Mouse (Mus musculus) ovary, adult 18-20 months (tissue): ENCODE results near the gene Gm20683.
A peak's percentile ranks its signal among the peaks of the same experiment; 100 is the strongest.

Experiments used
- DNase-seq: peaks from one replicate; pipeline ENCODE4 v3.0.0; 2022; ENCODE audit warnings: low spot score, mixed read lengths

The Gm20683 gene

GRCm38 (mm10) chr17:25841117-25841880, at the start of gene Gm20683:
Gene Gm20683, minus strand, starts transcription at chr17:25841763.
- DNase-seq, result no peak

DNA sequence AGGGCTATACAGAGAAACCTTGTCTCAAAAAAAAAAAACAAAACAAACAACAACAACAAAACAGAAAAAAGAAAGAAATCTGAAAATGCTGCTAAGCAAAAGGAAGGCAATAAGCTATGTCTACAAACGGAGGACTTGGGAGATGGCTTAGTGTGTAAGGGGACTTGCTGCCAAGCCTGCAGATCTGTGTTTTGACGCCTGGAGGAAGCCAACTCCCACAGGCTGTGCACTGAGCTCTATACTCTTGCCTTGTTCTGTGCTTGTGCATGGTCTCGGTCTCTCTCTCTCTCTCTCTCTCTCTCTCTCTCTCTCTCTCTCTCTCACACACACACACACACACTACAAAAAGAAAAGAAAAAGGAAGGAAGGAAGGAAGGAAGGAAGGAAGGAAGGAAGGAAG, 47.3 kb upstream of the Gm20683 start:
- DNase-seq, result no peak

GRCm38 (mm10) chr17:25887467-25887866, 45.9 kb upstream of the Gm20683 start:
- DNase-seq, result no peak

GRCm38 (mm10) chr17:25886806-25887205, 45.2 kb upstream of the Gm20683 start:
- no peak for DNase-seq

- DNase-seq, result no peak
Measured at GRCm38 (mm10) chr17:25885636-25886035, 44.1 kb upstream of the Gm20683 start.

- DNase-seq, result no peak
Measured at GRCm38 (mm10) chr17:25883824-25884223, 42.3 kb upstream of the Gm20683 start.

DNA sequence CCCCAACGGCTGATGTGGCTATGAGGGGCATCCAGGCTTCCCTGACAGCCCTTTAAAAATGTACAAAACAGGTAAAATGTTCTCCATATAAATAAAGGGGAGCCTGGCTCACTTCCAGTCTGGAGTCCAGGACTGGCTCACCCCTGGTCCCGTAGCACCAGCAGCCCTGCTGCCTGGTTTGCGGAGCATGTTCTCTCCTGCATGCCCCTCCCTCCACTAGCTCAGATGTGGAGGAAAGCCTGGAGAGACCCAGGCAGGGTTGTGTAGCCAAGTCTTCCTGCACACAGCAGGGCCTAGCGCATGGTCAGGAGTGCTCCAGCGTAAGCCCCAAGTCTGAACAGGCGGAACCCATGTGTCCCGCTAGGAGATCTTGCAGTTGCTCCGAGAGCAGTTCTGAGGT, 41.7 kb upstream of the Gm20683 start:
- DNase-seq, result no peak

GRCm38 (mm10) chr17:25882306-25882705, 40.7 kb upstream of the Gm20683 start:
- DNase-seq, result no peak

DNA sequence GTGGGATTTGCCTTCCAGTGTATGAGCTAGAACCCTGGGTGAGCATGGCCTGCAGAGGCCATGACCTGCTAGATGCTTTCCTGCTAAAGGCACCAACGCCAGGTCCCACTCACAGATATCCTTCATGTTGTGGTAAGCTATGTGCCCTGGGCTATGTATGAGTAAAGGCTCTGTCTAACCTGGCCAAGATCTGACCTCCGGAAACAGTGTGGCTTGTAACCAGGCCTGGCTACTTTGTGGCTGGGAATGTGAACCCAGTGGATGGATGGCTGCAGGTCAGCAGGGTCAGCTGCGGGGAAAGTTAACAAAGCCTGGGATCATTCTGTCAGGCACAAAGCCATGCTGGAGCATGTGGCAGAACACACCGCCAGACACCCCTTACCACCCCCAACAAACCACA, 40.1 kb upstream of the Gm20683 start:
- no peak for DNase-seq

DNA sequence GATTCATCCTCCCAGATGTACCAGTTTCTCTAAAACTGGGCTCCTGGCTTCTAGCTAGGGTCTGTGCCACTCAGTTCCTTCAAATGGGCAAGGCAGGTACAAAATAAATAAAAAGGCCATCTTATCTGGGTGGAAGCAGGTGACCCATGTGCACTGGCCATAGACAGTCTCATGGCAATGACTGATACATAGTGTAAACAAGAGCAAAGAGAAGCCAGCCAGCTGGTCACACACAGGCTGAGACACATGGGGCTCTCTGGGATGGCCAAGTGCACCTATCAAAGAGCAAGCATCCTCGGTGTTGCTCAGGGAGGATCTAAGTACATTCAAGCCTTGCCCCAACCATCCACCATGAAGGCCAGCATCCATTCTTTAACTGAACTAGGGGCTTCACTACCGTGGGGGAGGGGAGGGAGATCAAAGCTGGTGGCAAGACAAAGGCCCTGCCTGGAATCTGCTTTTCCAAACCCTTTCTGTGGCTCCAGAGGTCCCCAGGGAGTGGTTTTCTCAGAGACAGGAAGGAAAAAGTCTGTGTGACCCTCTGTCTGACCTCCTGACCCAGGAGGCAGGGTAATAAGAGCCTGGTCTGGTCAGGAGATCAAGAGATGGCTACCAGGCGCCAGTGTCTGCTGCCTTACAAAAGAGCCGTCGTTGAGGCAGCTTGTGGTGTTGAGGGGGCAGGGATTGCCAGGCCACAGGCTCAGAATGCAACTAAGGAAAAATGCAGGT, 39.5 kb upstream of the Gm20683 start:
- no peak for DNase-seq

DNA sequence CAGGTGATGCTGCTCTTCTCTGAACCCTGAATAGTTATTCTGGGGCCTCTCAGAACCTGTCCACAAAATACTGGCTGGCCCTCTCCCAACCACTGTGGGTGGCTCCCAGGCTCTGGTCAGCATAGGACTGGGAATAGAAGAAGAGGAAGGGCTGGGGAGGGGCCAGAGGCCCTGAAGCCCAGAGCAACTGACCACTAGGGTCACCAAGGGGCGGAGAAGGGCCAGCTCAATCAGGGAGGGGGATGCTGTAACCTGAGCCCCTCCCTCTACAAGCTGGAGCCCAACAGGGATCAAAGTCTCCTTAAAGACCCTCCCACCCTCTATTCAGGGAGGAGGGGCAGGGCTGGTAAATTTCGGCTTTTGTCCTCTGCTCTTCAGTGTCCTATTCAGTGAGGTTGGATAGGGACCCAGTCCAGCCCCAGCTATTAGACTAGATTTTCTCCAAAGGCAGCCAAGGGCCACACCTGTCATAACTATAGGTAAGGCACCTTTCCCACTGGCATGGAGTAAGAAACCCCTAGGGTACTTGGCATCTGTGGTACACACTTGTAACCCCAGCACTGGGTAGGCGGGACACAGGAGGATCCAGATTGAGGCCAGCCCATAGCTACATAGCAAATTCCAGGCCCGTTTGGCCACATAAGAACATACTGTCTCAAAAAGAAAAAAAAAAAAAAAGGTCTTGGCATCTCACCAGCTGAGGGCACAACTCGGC, 38.8 kb upstream of the Gm20683 start, which contains the start of gene Wfikkn1:
Wfikkn1 (minus strand) TSS at position 663 of the 715 bp plus-strand sequence.
- DNase-seq, result no peak

DNA sequence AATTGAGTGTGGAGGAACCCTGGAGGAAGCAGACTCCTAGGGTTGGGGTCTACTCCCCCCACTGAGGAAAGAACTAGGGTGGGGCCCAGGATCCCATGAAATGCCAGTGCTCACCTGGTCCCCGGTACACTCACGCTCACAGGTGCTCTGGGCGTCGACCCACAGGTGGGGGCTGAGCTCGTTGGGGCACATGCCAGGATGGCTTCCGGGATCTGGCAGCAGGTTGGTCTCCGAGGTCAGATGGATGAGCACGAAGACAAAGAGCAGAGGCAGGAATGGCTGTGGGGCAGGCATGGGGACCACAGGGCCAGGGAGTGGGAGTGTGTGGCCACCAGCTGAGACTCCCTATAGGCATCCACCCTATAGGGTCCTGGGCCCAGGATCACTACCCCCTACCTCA, 38.2 kb upstream of the Gm20683 start:
- no peak for DNase-seq

DNA sequence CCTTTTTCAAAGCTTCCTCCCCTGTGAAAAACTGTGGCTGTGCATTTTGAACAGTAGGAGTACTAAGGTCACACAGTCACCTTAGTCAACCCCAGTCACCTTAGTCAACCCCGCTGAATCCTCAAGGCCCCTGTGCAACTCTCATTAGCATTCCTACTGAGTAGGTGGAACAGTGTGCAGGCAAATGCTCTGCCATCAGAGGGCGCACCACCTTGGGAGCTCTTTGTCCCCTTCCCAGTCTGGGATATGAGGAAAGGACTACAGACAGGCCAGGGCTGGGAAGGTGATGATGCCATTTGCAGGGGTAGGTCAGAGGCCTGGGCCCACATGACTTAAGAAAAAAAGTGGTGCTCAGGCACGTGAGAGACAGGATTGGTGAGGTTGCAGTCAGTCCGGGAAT, 37.7 kb upstream of the Gm20683 start:
- no peak for DNase-seq

DNA sequence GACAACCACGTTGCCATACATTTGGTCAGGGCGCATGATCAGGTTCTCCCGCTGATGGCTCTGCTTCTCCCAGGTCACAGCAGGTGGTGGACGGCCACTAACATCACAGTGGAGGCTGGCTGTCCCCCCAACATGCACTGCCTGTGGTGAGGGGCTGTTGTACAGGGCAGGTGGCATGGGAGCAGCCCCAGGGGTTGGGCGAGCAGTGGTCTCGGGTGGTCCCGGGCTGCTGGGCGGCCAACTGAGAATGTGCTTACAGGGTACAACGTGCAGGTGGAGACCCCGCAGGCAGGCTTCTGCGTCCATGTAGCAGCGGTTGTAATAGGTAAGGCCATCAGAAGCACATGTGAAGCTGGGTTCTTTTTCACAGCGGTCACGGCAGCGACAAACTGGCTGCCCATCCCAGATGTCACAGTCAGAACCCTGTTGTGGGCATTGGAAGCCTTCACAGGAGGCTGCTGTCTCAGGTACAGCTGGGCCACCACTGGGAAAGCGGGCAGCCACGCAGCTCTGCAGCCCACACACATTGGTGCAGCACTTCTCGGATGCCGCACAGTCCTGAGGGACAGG, 37.1 kb upstream of the Gm20683 start:
- DNase-seq, result no peak

DNA sequence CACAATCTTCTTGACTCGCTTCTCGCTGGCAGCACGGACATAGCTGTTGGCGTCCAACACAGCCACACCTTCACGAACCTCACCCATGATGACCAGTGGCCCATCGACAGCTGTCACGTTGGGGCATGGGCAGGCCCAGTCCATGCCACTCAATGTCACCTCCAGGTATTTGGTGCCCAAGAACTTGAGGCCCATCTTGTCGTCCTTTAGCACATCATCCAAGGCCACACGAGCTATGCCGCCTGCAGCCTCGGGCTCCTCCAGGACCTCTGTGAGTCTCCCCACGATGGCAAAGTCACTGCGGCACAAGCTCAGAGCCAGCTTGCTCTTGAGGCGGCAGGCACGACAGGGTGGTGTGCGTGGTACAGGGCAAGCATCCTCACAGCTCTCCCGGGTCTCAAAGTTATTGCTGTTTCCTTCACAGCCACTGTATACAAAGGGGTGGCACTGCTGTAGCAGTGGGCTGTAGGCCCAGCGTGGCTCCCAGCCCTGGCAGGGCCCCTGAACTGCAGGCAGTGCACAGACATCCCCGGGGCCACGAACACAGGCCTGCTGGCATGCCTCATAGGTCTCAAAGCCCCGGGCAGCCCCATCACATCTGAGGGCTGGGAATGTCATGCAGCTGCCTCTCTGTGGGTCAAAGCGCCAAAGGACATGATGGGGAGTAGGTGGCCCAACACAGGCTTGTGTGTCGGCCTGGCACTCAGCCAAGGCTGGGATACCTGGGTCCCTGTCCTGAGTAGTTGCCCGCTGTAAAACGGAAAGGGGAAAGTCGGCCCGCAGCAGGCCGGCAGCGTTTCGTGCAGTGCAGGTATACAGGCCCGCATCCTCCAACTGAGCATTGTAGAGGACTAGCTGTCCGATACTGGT, 36.4 kb upstream of the Gm20683 start:
- no peak for DNase-seq

- no peak for DNase-seq
Measured at GRCm38 (mm10) chr17:25877025-25877424, 35.5 kb upstream of the Gm20683 start.

DNA sequence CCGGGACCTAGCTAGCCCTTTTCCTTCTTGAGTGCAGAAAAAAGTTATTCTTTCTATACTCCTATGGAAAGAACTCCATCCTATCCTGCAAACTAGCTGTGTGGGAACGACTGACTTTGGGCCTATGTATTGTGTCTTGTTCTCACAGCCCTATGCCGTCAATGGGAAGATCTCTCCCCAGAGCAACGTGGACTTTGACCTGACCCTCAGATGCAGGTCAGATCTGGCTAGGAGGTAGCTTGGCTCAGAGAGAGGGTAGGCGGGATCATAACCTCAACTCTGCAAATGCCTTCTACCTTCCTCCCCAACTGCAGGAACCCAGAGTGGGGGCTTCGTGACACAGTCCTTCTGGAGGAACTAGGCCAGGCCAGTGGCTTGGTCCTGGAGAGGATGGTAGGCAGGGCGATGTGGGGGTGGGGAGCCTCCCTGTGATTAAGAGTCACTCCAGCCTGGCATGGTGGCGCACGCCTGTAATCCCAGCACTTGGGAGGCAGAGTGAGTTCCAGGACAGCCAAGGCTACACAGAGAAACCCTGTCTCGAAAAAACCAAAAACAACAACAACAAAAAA, 34.9 kb upstream of the Gm20683 start:
- no peak for DNase-seq

- peak; percentile 82 for DNase-seq
Measured at GRCm38 (mm10) chr17:25875171-25876136, 33.9 kb upstream of the Gm20683 start.

DNA sequence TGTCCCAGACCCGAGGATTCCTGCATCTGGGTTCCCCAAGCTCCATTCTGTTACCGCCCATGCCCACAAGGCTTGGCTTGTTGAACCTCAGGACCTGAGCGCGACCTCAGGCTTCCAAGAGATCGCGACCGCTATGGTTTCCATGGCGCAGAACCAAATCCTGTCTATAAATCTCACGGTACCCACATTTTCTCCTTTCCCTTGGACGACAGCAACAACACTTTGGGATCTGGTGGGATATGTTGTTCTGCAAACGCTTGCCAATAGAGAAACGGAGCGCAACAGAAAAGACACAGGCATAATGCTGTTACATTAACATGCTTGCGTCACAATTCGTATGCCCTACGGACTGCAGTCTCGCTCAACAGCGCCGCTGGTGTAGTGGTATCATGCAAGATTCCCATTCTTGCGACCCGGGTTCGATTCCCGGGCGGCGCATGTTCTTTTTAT, 33.2 kb upstream of the Gm20683 start, which contains the start of gene Mettl26:
Mettl26 (plus strand) TSS at position 354 of the 450 bp plus-strand sequence.
- DNase-seq, result peak; percentile 77
